Mouse (Mus musculus) embryonic facial prominence, embryonic 14.5 days (tissue): ENCODE measurements at regions not wholly inside any gene's neighbourhood (a gene's known extent, or its start where the extent isn't known, plus 50 kb on each side); places are given as distances from the start of the nearest gene placed in this dataset.

Experiments used
- ATAC-seq: fragments of 200-750 bp; cut with Nextera tagmentation; 2 replicates; pipeline ENCODE4 v1.8.0; 2017; ENCODE audit warnings: low read depth, moderate number of reproducible peaks, moderate TSS enrichment
- DNase-seq: peaks from one replicate; pipeline ENCODE4 v3.0.0-alpha.2; 2015; ENCODE audit warnings: low spot score
- H3K27ac ChIP-seq: fragments of 300-500 bp; sonication (generic); replicated peaks from 2 replicates; pipeline ENCODE4 v1.5.1; 2014; ENCODE audit warnings: low read depth, mild to moderate bottlenecking, low read length, moderate library complexity
- H3K27me3 ChIP-seq: fragments of 300-500 bp; sonication (generic); replicated peaks from 2 replicates; pipeline ENCODE4 v1.6.1; 2014; ENCODE audit warnings: low read length; ENCODE audit not compliant: control insufficient read depth, insufficient read depth
- H3K36me3 ChIP-seq: fragments of 300-500 bp; sonication (generic); 2 replicates; pipeline ENCODE4 v1.6.1; 2014; ENCODE audit warnings: low read length, mixed read lengths; ENCODE audit not compliant: control insufficient read depth, insufficient read depth
- H3K4me1 ChIP-seq: fragments of 300-500 bp; sonication (generic); 2 replicates; pipeline ENCODE4 v1.6.1; 2014; ENCODE audit warnings: antibody characterized with exemption, low read length; ENCODE audit not compliant: control insufficient read depth, insufficient read depth
- H3K4me2 ChIP-seq: fragments of 300-500 bp; sonication (generic); 2 replicates; pipeline ENCODE4 v1.6.1; 2014; ENCODE audit warnings: low read depth, mild to moderate bottlenecking, low read length, moderate library complexity, mixed read lengths
- H3K4me3 ChIP-seq: fragments of 300-500 bp; sonication (generic); 2 replicates; pipeline ENCODE4 v1.5.1; 2014; ENCODE audit warnings: low read depth, mild to moderate bottlenecking, low read length
- H3K9ac ChIP-seq: fragments of 300-500 bp; sonication (generic); 2 replicates; pipeline ENCODE4 v1.6.1; 2014; ENCODE audit warnings: low read depth, mild to moderate bottlenecking, low read length, moderate library complexity, mixed read lengths
- H3K9me3 ChIP-seq: fragments of 300-500 bp; sonication (generic); 2 replicates; pipeline ENCODE4 v1.6.1; 2016; ENCODE audit warnings: low read length; ENCODE audit not compliant: control insufficient read depth
- WGBS: fragments of 180-500 bp; shearing (Covaris S2); extraction: QIAGEN DNeasy Blood & Tissue Kit; methylation state at CpG from one replicate; pipeline ENCODE4 v1.1.7; 2014; 5-methylcytosine and 5-hydroxymethylcytosine counted together

GRCm38 (mm10) chr6:127207308-127207707 lies 55.3 kb upstream of the Ccnd2 start:
- H3K4me1 ChIP-seq, result no peaks in the 10 kb centered on the region
- H3K27me3 ChIP-seq, result no peaks in the 10 kb centered on the region
- no peak overlapping the region for H3K4me2 ChIP-seq
- DNase-seq, result no peak
- H3K36me3 ChIP-seq, result no peaks in the 10 kb centered on the region
- 69% methylated on average over 5 of the region's 5 CpGs for WGBS
- ATAC-seq, result no peak
- no peak overlapping the region for H3K9ac ChIP-seq
- no peak overlapping the region for H3K27ac ChIP-seq
- no peaks in the 10 kb centered on the region for H3K9me3 ChIP-seq
- no peak overlapping the region for H3K4me3 ChIP-seq

- Histone ChIP-seq H3K9me3 (no peaks in the 10 kb centered on the region), H3K36me3 (no peaks in the 10 kb centered on the region), H3K27ac (no peak overlapping the region), H3K4me3 (no peak overlapping the region), H3K27me3 (no peaks in the 10 kb centered on the region), H3K9ac (no peak overlapping the region), H3K4me2 (no peak overlapping the region), H3K4me1 (no peaks in the 10 kb centered on the region)
- 81% methylated on average over 3 of the region's 3 CpGs for WGBS
- ATAC-seq (no peak), DNase-seq (no peak)
These were observed 61.4 kb upstream of the Ccnd2 start for GRCm38 (mm10) chr6:127213355-127213754.

GRCm38 (mm10) chr6:127215915-127216314 lies 63.9 kb upstream of the Ccnd2 start:
- H3K9ac ChIP-seq, result no peak overlapping the region
- H3K27me3 ChIP-seq, result no peaks in the 10 kb centered on the region
- ATAC-seq, result no peak
- DNase-seq, result no peak
- H3K36me3 ChIP-seq, result no peaks in the 10 kb centered on the region
- H3K4me2 ChIP-seq, result no peak overlapping the region
- no peak overlapping the region for H3K4me3 ChIP-seq
- H3K27ac ChIP-seq, result no peak overlapping the region
- H3K4me1 ChIP-seq, result peaks cover 5% of the 10 kb centered on the region; the same call in 1 of the 2 replicates
- WGBS, result 63% methylated on average over 4 of the region's 4 CpGs
- no peaks in the 10 kb centered on the region for H3K9me3 ChIP-seq

GRCm38 (mm10) chr6:127218634-127219445 lies 66.8 kb upstream of the Ccnd2 start:
- Histone ChIP-seq H3K27me3 (no peaks in the 10 kb centered on the region), H3K4me3 (no peak overlapping the region), H3K9me3 (no peaks in the 10 kb centered on the region), H3K36me3 (no peaks in the 10 kb centered on the region), H3K4me2 (peak overlapping the region; percentile 10; the same call in 1 of the 2 replicates), H3K9ac (peak overlapping the region; percentile 14; the same call in 1 of the 2 replicates), H3K4me1 (peaks cover 5% of the 10 kb centered on the region; the same call in 1 of the 2 replicates), H3K27ac (peak overlapping the region; percentile 15; the same call in 1 of the 2 replicates)
- DNase-seq (peak; percentile 9), ATAC-seq (no peak)
- WGBS, result 57% methylated on average over 17 of the region's 17 CpGs

GRCm38 (mm10) chr6:127219446-127219802 lies 67.4 kb upstream of the Ccnd2 start:
- H3K27me3 ChIP-seq, result no peaks in the 10 kb centered on the region
- H3K4me1 ChIP-seq, result peaks cover 5% of the 10 kb centered on the region; the same call in 1 of the 2 replicates
- H3K9me3 ChIP-seq, result no peaks in the 10 kb centered on the region
- peak overlapping the region; percentile 15; the same call in 1 of the 2 replicates for H3K27ac ChIP-seq
- ATAC-seq, result no peak
- H3K9ac ChIP-seq, result 0 out of 2 replicates have a peak overlapping the region, but pooled peaks have one; percentile 14
- H3K36me3 ChIP-seq, result no peaks in the 10 kb centered on the region
- H3K4me2 ChIP-seq, result peak overlapping the region; percentile 10; the same call in 1 of the 2 replicates
- 73% methylated on average over 7 of the region's 7 CpGs for WGBS
- no peak overlapping the region for H3K4me3 ChIP-seq
- DNase-seq, result no peak

GRCm38 (mm10) chr6:127226242-127226983 lies 74.4 kb upstream of the Ccnd2 start:
- no peaks in the 10 kb centered on the region for H3K4me1 ChIP-seq
- H3K9me3 ChIP-seq, result no peaks in the 10 kb centered on the region
- H3K4me2 ChIP-seq, result no peak overlapping the region
- DNase-seq (no peak), ATAC-seq (no peak)
- no peak overlapping the region for H3K4me3 ChIP-seq
- no peaks in the 10 kb centered on the region for H3K36me3 ChIP-seq
- H3K27me3 ChIP-seq, result no peaks in the 10 kb centered on the region
- WGBS, result 72% methylated on average over 5 of the region's 5 CpGs
- no peak overlapping the region for H3K9ac ChIP-seq
- no peak overlapping the region for H3K27ac ChIP-seq

- WGBS, result 80% methylated on average over 4 of the region's 4 CpGs
- Histone ChIP-seq H3K9ac (no peak overlapping the region), H3K27me3 (no peaks in the 10 kb centered on the region), H3K9me3 (no peaks in the 10 kb centered on the region), H3K27ac (no peak overlapping the region), H3K36me3 (no peaks in the 10 kb centered on the region), H3K4me3 (no peak overlapping the region), H3K4me1 (no peaks in the 10 kb centered on the region), H3K4me2 (no peak overlapping the region)
- DNase-seq (no peak), ATAC-seq (no peak)
These were observed 84.6 kb upstream of the Ccnd2 start for GRCm38 (mm10) chr6:127236510-127237109.

- no peaks in the 10 kb centered on the region for H3K4me1 ChIP-seq
- no peak overlapping the region for H3K9ac ChIP-seq
- H3K9me3 ChIP-seq, result no peaks in the 10 kb centered on the region
- H3K4me3 ChIP-seq, result no peak overlapping the region
- no peak for DNase-seq
- H3K27me3 ChIP-seq, result no peaks in the 10 kb centered on the region
- H3K36me3 ChIP-seq, result no peaks in the 10 kb centered on the region
- ATAC-seq, result no peak
- 84% methylated on average over 12 of the region's 12 CpGs for WGBS
- no peak overlapping the region for H3K4me2 ChIP-seq
- no peak overlapping the region for H3K27ac ChIP-seq
These were observed 85.2 kb upstream of the Ccnd2 start for GRCm38 (mm10) chr6:127237168-127237567.
